Comparison of ENCODE assay signal across 14 mouse cellular contexts in genomic region chr10:59889953-59890751, GRCm38 (mm10). TPM values are rescaled to one million over a fixed set of nuclear protein-coding genes. Genes with fewer than 3 reads are reported as not detected.
DNase-seq lines count a peak whose midpoint lies in the region; ATAC-seq and TF ChIP-seq lines count a peak whose summit lies in the region.
"Had no signal": no experiment of that assay in that cellular context is flagged by ENCODE, and none has a peak within 500 bp of the region (broad histone marks: within the 10 kb centered on the region; RNA-seq: fewer than 3 reads in every experiment).

No protein-coding gene starts in this region.

- no peak overlapping the region for H3K27ac ChIP-seq in forebrain, postnatal 0 days (ENCODE audit: low read depth, low read length)
- no peak overlapping the region for H3K27ac ChIP-seq in forebrain, embryonic 12.5 days
- H3K27ac ChIP-seq in lung, embryonic 15.5 days = peak overlapping the region; percentile 26; the same call in 1 of the 2 replicates
- H3K27ac ChIP-seq in hindbrain, embryonic 12.5 days = no peak overlapping the region
- H3K27ac ChIP-seq in olfactory bulb, adult 2 months (ENCODE audit: insufficient read depth, low read depth, low read length) = peak overlapping the region; percentile 38; the same call in 1 of the 2 replicates
- H3K27ac ChIP-seq: heart, embryonic 15.5 days had no signal

- no peaks in the 10 kb centered on the region for H3K27me3 ChIP-seq in forebrain, postnatal 0 days (ENCODE audit: insufficient read depth, low read length)
- H3K27me3 ChIP-seq in forebrain, embryonic 12.5 days = no peaks in the 10 kb centered on the region
- H3K27me3 ChIP-seq in lung, embryonic 15.5 days = no peaks in the 10 kb centered on the region
- no peaks in the 10 kb centered on the region for H3K27me3 ChIP-seq in hindbrain, embryonic 12.5 days
- H3K27me3 ChIP-seq: heart, embryonic 15.5 days; liver, embryonic 12.5 days had no signal

- H3K4me3 ChIP-seq in forebrain, postnatal 0 days (ENCODE audit: low read depth, low read length) = no peak overlapping the region
- H3K4me3 ChIP-seq in forebrain, embryonic 12.5 days (replicated peaks) = no peak overlapping the region
- no peak overlapping the region for H3K4me3 ChIP-seq in lung, embryonic 15.5 days
- H3K4me3 ChIP-seq in hindbrain, embryonic 12.5 days = no peak overlapping the region
- H3K4me3 ChIP-seq in olfactory bulb, adult 2 months (ENCODE audit: insufficient read depth, low read depth, low read length) = no peak overlapping the region
- H3K4me3 ChIP-seq: heart, embryonic 15.5 days; liver, embryonic 12.5 days had no signal

- 71% methylated on average over 15 of the region's 15 CpGs for WGBS in forebrain, postnatal 0 days
- 87% methylated on average over 15 of the region's 15 CpGs for WGBS in forebrain, embryonic 12.5 days
- 74% methylated on average over 15 of the region's 15 CpGs for WGBS in lung, embryonic 15.5 days
- WGBS in hindbrain, embryonic 12.5 days = 86% methylated on average over 15 of the region's 15 CpGs
- 59% methylated on average over 15 of the region's 15 CpGs for WGBS in olfactory bulb, adult 2 months

- H3K9me3 ChIP-seq in forebrain, postnatal 0 days (ENCODE audit: low read length) = no peaks in the 10 kb centered on the region
- H3K9me3 ChIP-seq in forebrain, embryonic 12.5 days = no peaks in the 10 kb centered on the region
- no peaks in the 10 kb centered on the region for H3K9me3 ChIP-seq in lung, embryonic 15.5 days
- H3K9me3 ChIP-seq in hindbrain, embryonic 12.5 days (replicated peaks) = no peaks in the 10 kb centered on the region
- H3K9me3 ChIP-seq: heart, embryonic 15.5 days; liver, embryonic 12.5 days had no signal

- peaks cover 38% of the 10 kb centered on the region for H3K36me3 ChIP-seq in forebrain, postnatal 0 days (ENCODE audit: insufficient read depth)
- peaks cover 45% of the 10 kb centered on the region for H3K36me3 ChIP-seq in forebrain, embryonic 12.5 days (replicated peaks)
- peaks cover 37% of the 10 kb centered on the region for H3K36me3 ChIP-seq in lung, embryonic 15.5 days
- peaks cover 43% of the 10 kb centered on the region for H3K36me3 ChIP-seq in hindbrain, embryonic 12.5 days

- no peaks in the 10 kb centered on the region for H3K4me1 ChIP-seq in forebrain, postnatal 0 days (ENCODE audit: insufficient read depth)
- H3K4me1 ChIP-seq in forebrain, embryonic 12.5 days = peaks cover 17% of the 10 kb centered on the region; the same call in 1 of the 2 replicates
- H3K4me1 ChIP-seq in lung, embryonic 15.5 days = peaks cover 19% of the 10 kb centered on the region
- H3K4me1 ChIP-seq in hindbrain, embryonic 12.5 days = peaks cover 10% of the 10 kb centered on the region
- peaks cover 38% of the 10 kb centered on the region for H3K4me1 ChIP-seq in olfactory bulb, adult 2 months (ENCODE audit: control insufficient read depth, insufficient read depth, low read length)

- DNase-seq in forebrain, postnatal 0 days = no peak
- no peak for DNase-seq in lung, postnatal 14 days
- DNase-seq in B cell, adult 2 months = no peak
- no peak for DNase-seq in kidney, postnatal 25 days
- DNase-seq: cerebellum, adult 11-12 months; gastrocnemius, postnatal 36 days; spleen, adult 18-20 months; thymus, postnatal 36 days had no signal

- TF ChIP-seq CTCF in forebrain, postnatal 0 days (IDR thresholded peaks at IDR 0.05; ENCODE audit: low read depth) = no peak
- no peak for TF ChIP-seq CTCF in olfactory bulb, adult 2 months (IDR thresholded peaks at IDR 0.05; ENCODE audit: insufficient read depth, low read depth, low read length)

- H3K9ac ChIP-seq in forebrain, postnatal 0 days = no peak overlapping the region
- no peak overlapping the region for H3K9ac ChIP-seq in forebrain, embryonic 12.5 days
- H3K9ac ChIP-seq in lung, embryonic 15.5 days = no peak overlapping the region
- 0 out of 2 replicates have a peak overlapping the region, but pooled peaks have one; percentile 20 for H3K9ac ChIP-seq in hindbrain, embryonic 12.5 days
- H3K9ac ChIP-seq: heart, embryonic 15.5 days; liver, embryonic 12.5 days had no signal

- TF ChIP-seq POLR2A in olfactory bulb, adult 2 months (IDR thresholded peaks at IDR 0.05; ENCODE audit: insufficient read depth, low read depth, low read length) = no peak

- peak; percentile 28 for ATAC-seq in forebrain, postnatal 0 days
- ATAC-seq in forebrain, embryonic 12.5 days (ENCODE audit: low FRiP score) = no peak
- no peak for ATAC-seq in lung, embryonic 15.5 days (ENCODE audit: borderline replicate concordance, extremely low read depth, low FRiP score, low TSS enrichment)
- ATAC-seq in hindbrain, embryonic 12.5 days (ENCODE audit: low FRiP score) = no peak
- ATAC-seq: liver, embryonic 12.5 days had no signal

- H3K4me2 ChIP-seq in forebrain, postnatal 0 days (ENCODE audit: low read depth) = no peak overlapping the region
- H3K4me2 ChIP-seq in forebrain, embryonic 12.5 days = no peak overlapping the region
- no peak overlapping the region for H3K4me2 ChIP-seq in lung, embryonic 15.5 days
- H3K4me2 ChIP-seq in hindbrain, embryonic 12.5 days (replicated peaks) = no peak overlapping the region
- H3K4me2 ChIP-seq: heart, embryonic 15.5 days; liver, embryonic 12.5 days had no signal

RNA-seq across cellular contexts. Expression of gene Dnajb12, which starts 10.8 kb away (rescaled TPM):
- 35.2 and 41.1 TPM in 2 replicates for total RNA-seq in forebrain, postnatal 0 days (2014; rRNA removed)
- 21.2 and 23.5 TPM in 2 replicates for polyA plus RNA-seq in forebrain, postnatal 0 days (2015; fragmentation: Nextera tagmentation; extraction: Ambion mirVana)
- polyA plus RNA-seq in forebrain, embryonic 12.5 days (2016; fragmentation: Nextera tagmentation; extraction: Ambion mirVana) = 21.2 and 22.7 TPM in 2 replicates
- 21.0 and 24.1 TPM in 2 replicates for polyA plus RNA-seq in lung, embryonic 15.5 days (2015; fragmentation: Nextera tagmentation; extraction: Ambion mirVana)
- polyA plus RNA-seq in hindbrain, embryonic 12.5 days (2016; fragmentation: Nextera tagmentation; extraction: Ambion mirVana) = 23.8 and 24.7 TPM in 2 replicates
- not detected in 2 replicates for polyA plus RNA-seq in olfactory bulb, adult 2 months (2012; ENCODE audit: insufficient read depth, insufficient read length, low replicate concordance, missing spikeins)

Comparison
In these comparisons a context has a peak if more than half of its experiments do, and no peak if none do; other contexts are left out.
1. H3K27ac ChIP-seq: peak in lung, embryonic 15.5 days (single experiment) and olfactory bulb, adult 2 months (single experiment); none in forebrain, postnatal 0 days (single experiment), forebrain, embryonic 12.5 days (single experiment) and hindbrain, embryonic 12.5 days (single experiment).